Mouse (Mus musculus) liver, embryonic 15.5 days (tissue): ENCODE results near the gene Rassf3. TPM values are rescaled to one million over a fixed set of nuclear protein-coding genes. Genes with fewer than 3 reads are reported as not detected.

Experiments used
- ATAC-seq: fragments of 200-750 bp; cut with Nextera tagmentation; 2 replicates; pipeline ENCODE4 v1.8.0; 2017; ENCODE audit warnings: moderate number of reproducible peaks, mild to moderate bottlenecking, moderate library complexity; ENCODE audit not compliant: insufficient read depth
- H3K27ac ChIP-seq: fragments of 300-500 bp; sonication (generic); replicated peaks from 2 replicates; pipeline ENCODE4 v1.5.1; 2015; ENCODE audit warnings: mild to moderate bottlenecking, inconsistent platforms
- H3K27me3 ChIP-seq: fragments of 300-500 bp; sonication (generic); 2 replicates; pipeline ENCODE4 v1.6.1; 2015; ENCODE audit warnings: mild to moderate bottlenecking, inconsistent platforms
- H3K36me3 ChIP-seq: fragments of 300-500 bp; sonication (generic); replicated peaks from 2 replicates; pipeline ENCODE4 v1.6.1; 2015; ENCODE audit warnings: moderate library complexity, mild to moderate bottlenecking, inconsistent platforms
- H3K4me1 ChIP-seq: fragments of 300-500 bp; sonication (generic); replicated peaks from 2 replicates; pipeline ENCODE4 v1.6.1; 2015; ENCODE audit warnings: inconsistent platforms
- H3K4me2 ChIP-seq: fragments of 300-500 bp; sonication (generic); 2 replicates; pipeline ENCODE4 v1.6.1; 2015; ENCODE audit warnings: moderate library complexity, mild to moderate bottlenecking, inconsistent platforms
- H3K4me3 ChIP-seq: fragments of 300-500 bp; sonication (generic); replicated peaks from 2 replicates; pipeline ENCODE4 v1.5.1; 2015; ENCODE audit warnings: mild to moderate bottlenecking, inconsistent platforms
- H3K9ac ChIP-seq: fragments of 300-500 bp; sonication (generic); 2 replicates; pipeline ENCODE4 v1.6.1; 2015; ENCODE audit warnings: moderate library complexity, mild to moderate bottlenecking, inconsistent platforms
- H3K9me3 ChIP-seq: fragments of 300-500 bp; sonication (generic); replicated peaks from 2 replicates; pipeline ENCODE4 v1.6.1; 2016; ENCODE audit warnings: inconsistent platforms
- WGBS: fragments of 180-500 bp; shearing (Covaris S2); methylation state at CpG from one replicate; pipeline ENCODE4 v1.1.7; 2015; ENCODE audit warnings: mixed read lengths; ENCODE audit not compliant: insufficient replicate concordance; 5-methylcytosine and 5-hydroxymethylcytosine counted together
- polyA plus RNA-seq: library from polyadenylated mRNA; unstranded; fragments of >200 nt; fragmentation: Nextera tagmentation; extraction: Ambion mirVana; gene quantifications from 2 replicates; pipeline ENCODE4 v1.2.1, GENCODE M21; 2015

Gene Rassf3
- polyA plus RNA-seq, 1 experiment from 2014 or later, result 11.3 TPM

- no peaks in the 10 kb centered on the region for H3K36me3 ChIP-seq
- H3K27ac ChIP-seq, result no peak overlapping the region
- H3K27me3 ChIP-seq, result no peaks in the 10 kb centered on the region
- 70% methylated on average over 9 of the region's 9 CpGs for WGBS
- H3K4me2 ChIP-seq, result no peak overlapping the region
- H3K4me1 ChIP-seq, result peaks cover 27% of the 10 kb centered on the region
- no peaks in the 10 kb centered on the region for H3K9me3 ChIP-seq
- ATAC-seq, result no peak
- H3K4me3 ChIP-seq, result no peak overlapping the region
- H3K9ac ChIP-seq, result no peak overlapping the region
These were observed 32.4 kb downstream of the Rassf3 start for GRCm38 (mm10) chr10:121443791-121444190.

GRCm38 (mm10) chr10:121439310-121439731 lies 36.8 kb downstream of the Rassf3 start:
- H3K27ac ChIP-seq, result no peak overlapping the region
- ATAC-seq, result no peak
- H3K9ac ChIP-seq, result no peak overlapping the region
- H3K4me3 ChIP-seq, result no peak overlapping the region
- no peaks in the 10 kb centered on the region for H3K9me3 ChIP-seq
- H3K36me3 ChIP-seq, result no peaks in the 10 kb centered on the region
- no peak overlapping the region for H3K4me2 ChIP-seq
- WGBS, result 72% methylated on average over 12 of the region's 12 CpGs
- H3K4me1 ChIP-seq, result peaks cover 30% of the 10 kb centered on the region
- no peaks in the 10 kb centered on the region for H3K27me3 ChIP-seq

GRCm38 (mm10) chr10:121438109-121438508 lies 38.0 kb downstream of the Rassf3 start:
- Histone ChIP-seq H3K27ac (no peak overlapping the region), H3K27me3 (no peaks in the 10 kb centered on the region), H3K4me2 (no peak overlapping the region), H3K4me1 (peaks cover 39% of the 10 kb centered on the region), H3K9me3 (no peaks in the 10 kb centered on the region), H3K4me3 (no peak overlapping the region), H3K36me3 (no peaks in the 10 kb centered on the region), H3K9ac (no peak overlapping the region)
- 77% methylated on average over 8 of the region's 8 CpGs for WGBS
- ATAC-seq, result no peak

DNA sequence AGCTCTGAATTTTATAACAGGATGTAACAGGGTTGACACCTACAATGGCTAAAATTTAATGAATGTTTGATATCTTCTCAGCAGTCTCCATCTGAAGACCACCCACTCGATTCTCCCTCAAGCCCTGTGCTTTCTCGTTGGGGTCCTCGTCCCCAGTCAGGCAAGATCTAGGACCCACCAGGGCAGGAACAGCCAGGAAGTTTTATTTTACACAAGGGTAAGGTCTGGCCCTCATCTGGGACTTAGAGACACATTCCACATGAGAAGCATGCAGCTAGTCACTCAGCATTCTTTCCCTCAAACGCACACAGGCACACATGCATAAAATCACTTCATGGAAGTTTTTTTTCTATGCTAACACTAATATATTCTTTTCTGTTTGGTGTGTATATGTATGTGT lies 39.5 kb downstream of the Rassf3 start:
- H3K27ac ChIP-seq, result peak overlapping the region; percentile 26
- no peaks in the 10 kb centered on the region for H3K36me3 ChIP-seq
- H3K4me1 ChIP-seq, result peaks cover 53% of the 10 kb centered on the region
- H3K9me3 ChIP-seq, result no peaks in the 10 kb centered on the region
- 53% methylated on average over 4 of the region's 4 CpGs for WGBS
- no peak overlapping the region for H3K9ac ChIP-seq
- no peaks in the 10 kb centered on the region for H3K27me3 ChIP-seq
- no peak overlapping the region for H3K4me2 ChIP-seq
- ATAC-seq, result no peak
- no peak overlapping the region for H3K4me3 ChIP-seq

DNA sequence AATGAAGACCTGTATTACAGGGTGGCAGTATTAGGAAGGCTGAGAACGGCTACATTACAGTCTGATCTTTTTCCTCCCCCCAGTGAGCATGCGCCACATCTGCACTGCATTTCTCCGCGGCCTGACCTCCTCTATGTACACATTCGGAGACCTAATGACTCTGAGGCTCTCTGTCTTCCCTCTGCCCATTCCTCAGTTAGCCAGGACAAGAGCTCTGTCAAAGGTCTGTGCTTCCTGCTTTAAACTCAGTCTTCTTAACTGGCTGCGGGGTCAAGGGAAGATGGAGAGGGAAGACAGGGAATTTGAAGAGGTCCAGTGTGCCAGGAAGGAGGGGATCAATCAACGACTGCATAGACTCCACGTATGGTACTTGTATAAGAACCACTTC lies 39.9 kb downstream of the Rassf3 start:
- Histone ChIP-seq H3K9ac (no peak overlapping the region), H3K4me1 (peaks cover 57% of the 10 kb centered on the region), H3K4me2 (no peak overlapping the region), H3K9me3 (no peaks in the 10 kb centered on the region), H3K27me3 (no peaks in the 10 kb centered on the region), H3K4me3 (no peak overlapping the region), H3K27ac (peak overlapping the region; percentile 26), H3K36me3 (no peaks in the 10 kb centered on the region)
- ATAC-seq, result peak; percentile 26; the same call in 1 of the 2 replicates
- WGBS, result 53% methylated on average over 8 of the region's 8 CpGs

DNA sequence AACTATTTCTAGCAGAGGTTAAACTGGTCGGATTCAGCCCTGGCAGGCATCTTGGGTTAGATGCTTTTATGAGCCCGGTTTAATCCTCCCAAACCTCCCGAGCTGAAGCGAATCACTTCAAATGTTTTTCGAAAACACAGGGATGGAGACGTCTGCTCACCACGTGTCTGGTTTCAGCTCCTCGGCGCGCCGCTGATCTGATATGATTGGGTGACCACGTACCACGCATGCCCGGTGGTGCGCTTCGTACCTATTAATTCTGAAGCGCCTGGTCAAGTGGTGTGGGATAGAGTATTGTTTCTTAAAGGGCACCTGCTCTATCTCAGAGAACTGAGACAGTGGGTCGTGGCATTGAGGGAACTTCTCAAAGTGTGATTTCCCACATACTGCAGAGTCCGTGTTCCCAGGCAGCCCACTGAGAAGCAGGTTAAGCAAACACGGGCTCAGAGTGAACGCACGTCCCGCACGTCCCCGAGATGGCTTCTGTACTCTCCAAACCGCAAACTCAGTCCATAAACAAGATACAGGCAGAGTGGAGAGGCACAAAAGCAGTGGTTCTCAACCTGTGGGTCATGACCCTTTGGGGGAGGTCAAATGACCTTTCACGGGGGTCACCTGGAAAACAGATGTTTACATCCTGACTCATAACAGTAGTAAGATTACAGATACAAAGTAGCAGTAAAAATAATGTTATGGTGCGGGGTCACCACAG lies 40.4 kb downstream of the Rassf3 start:
- H3K9me3 ChIP-seq, result no peaks in the 10 kb centered on the region
- H3K36me3 ChIP-seq, result no peaks in the 10 kb centered on the region
- 64% methylated on average over 28 of the region's 28 CpGs for WGBS
- ATAC-seq, result peak; percentile 11; the same call in 1 of the 2 replicates
- H3K4me2 ChIP-seq, result no peak overlapping the region
- no peaks in the 10 kb centered on the region for H3K27me3 ChIP-seq
- H3K9ac ChIP-seq, result no peak overlapping the region
- peak overlapping the region; percentile 26 for H3K27ac ChIP-seq
- H3K4me3 ChIP-seq, result no peak overlapping the region
- peaks cover 60% of the 10 kb centered on the region for H3K4me1 ChIP-seq

DNA sequence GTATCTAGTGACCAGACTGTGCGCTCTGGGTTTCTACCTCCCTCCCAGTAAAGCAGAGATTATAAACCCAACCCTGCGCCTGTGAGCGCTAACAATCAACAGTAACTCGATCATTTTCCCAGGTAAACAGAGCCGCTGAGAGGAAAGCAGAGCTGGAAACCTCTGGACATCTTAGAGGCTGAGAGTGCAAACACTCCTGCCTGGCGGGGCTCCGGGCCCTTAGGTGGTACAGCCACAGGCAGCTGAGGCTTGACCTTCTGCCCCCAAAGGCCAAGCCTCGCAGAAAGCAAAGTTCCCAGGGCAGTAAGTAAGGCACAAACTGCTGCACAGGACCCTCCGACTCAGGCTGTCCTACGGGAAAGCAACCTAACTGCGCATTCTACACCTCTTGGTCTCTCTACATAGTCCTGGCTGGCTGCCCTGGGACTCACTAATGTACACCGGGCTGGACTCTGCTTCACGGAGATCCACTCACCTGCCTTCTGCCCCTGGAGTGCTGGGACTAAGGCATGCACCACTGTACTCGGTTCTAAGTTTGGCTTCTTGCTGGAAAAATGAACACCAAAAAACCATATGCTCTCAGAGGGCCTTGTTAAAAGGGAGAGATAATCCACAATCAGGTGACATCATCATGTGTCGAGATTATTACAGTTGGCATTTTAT lies 41.6 kb downstream of the Rassf3 start:
- Histone ChIP-seq H3K9me3 (no peaks in the 10 kb centered on the region), H3K4me2 (no peak overlapping the region), H3K9ac (no peak overlapping the region), H3K4me3 (no peak overlapping the region), H3K36me3 (no peaks in the 10 kb centered on the region), H3K4me1 (peaks cover 67% of the 10 kb centered on the region), H3K27ac (peak overlapping the region; percentile 68), H3K27me3 (no peaks in the 10 kb centered on the region)
- no peak for ATAC-seq
- 72% methylated on average over 15 of the region's 15 CpGs for WGBS

DNA sequence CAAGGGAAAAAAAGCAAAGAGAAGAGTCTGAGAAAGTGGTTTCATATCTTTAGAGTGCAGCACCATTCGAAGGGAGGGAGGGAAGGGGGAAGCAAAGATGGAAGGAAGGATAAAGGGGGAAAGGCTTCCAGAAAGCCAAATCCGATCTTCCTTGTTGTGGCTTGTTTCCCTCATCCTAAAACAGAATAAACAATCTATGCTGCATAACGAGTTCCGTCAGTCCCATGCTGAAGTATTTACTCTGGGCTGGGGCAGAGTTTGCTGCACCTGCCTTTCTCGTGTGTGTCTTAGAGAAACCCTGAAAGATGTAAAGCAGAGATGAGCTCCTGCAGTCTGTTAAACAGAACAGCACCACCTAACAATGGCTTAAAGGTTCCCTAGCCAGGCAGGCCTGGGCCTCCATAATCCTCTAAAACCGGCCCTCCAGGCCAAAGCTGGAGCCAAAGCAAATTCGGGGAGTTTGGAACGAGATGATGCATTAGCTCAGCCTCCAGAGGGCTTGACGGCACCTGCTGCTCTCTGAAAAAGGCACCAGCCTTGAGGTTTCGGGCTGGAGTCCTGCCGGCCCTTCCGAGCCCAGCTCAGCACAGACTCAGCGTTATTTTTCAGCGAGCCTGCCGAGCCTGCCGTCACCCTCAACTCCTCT lies 43.4 kb downstream of the Rassf3 start:
- Histone ChIP-seq H3K27me3 (no peaks in the 10 kb centered on the region), H3K4me2 (peak overlapping the region; percentile 60), H3K9me3 (no peaks in the 10 kb centered on the region), H3K36me3 (no peaks in the 10 kb centered on the region), H3K4me3 (peak overlapping the region; percentile 17), H3K9ac (peak overlapping the region; percentile 22; the same call in 1 of the 2 replicates), H3K4me1 (peaks cover 79% of the 10 kb centered on the region), H3K27ac (peak overlapping the region; percentile 71)
- ATAC-seq, result peak; percentile 26; the same call in 1 of the 2 replicates
- 16% methylated on average over 16 of the region's 16 CpGs for WGBS

DNA sequence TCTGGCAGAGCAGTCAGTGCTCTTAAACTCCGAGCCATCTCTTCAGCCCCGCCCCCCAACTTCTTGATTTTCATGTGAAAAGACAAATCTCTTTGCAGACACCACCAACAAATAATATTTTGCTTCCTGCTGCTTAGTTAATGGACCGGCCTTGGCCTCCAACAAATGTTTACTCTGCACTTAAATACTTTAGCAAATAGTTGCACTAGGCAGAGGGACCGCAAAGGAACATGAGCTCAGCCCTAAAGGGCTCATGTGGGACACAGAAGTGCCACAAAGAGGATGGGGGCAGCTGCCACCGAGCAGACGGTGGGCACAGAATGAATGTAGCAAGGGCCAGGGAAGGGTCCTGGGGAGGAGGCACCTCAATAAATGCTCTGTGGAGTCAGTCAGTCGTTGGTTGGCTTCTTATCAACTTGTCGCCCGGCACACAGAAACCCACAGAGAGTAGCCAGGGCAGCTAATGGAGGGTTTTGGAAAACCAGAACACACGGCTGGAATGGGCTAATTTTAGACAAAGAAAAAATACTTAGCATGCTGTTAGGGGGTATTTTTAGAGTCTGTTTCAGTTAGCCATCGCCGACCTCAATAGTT lies 44.0 kb downstream of the Rassf3 start:
- no peaks in the 10 kb centered on the region for H3K36me3 ChIP-seq
- peak overlapping the region; percentile 60 for H3K4me2 ChIP-seq
- WGBS, result 13% methylated on average over 12 of the region's 12 CpGs
- peak overlapping the region; percentile 17 for H3K4me3 ChIP-seq
- peak; percentile 33 for ATAC-seq
- peaks cover 85% of the 10 kb centered on the region for H3K4me1 ChIP-seq
- peak overlapping the region; percentile 71 for H3K27ac ChIP-seq
- no peaks in the 10 kb centered on the region for H3K9me3 ChIP-seq
- H3K9ac ChIP-seq, result 0 out of 2 replicates have a peak overlapping the region, but pooled peaks have one; percentile 22
- no peaks in the 10 kb centered on the region for H3K27me3 ChIP-seq

- Histone ChIP-seq H3K36me3 (no peaks in the 10 kb centered on the region), H3K27ac (peak overlapping the region; percentile 16; the same call in 1 of the 2 replicates), H3K4me1 (peaks cover 87% of the 10 kb centered on the region), H3K27me3 (no peaks in the 10 kb centered on the region), H3K4me2 (no peak overlapping the region), H3K9ac (no peak overlapping the region), H3K4me3 (no peak overlapping the region), H3K9me3 (no peaks in the 10 kb centered on the region)
- 55% methylated on average over 15 of the region's 15 CpGs for WGBS
- ATAC-seq, result no peak
These were observed 45.2 kb downstream of the Rassf3 start for GRCm38 (mm10) chr10:121430764-121431540.
